Mouse (Mus musculus) kidney, postnatal 0 days (tissue): Measurements from ENCODE around the gene Gm20388. TPM values are rescaled to one million over a fixed set of nuclear protein-coding genes. Genes with fewer than 3 reads are reported as not detected.
A peak's percentile ranks its signal among the peaks of the same experiment; 100 is the strongest.

Experiments used
- ATAC-seq: fragments of 200-750 bp; cut with Nextera tagmentation; replicated peaks from 2 replicates; pipeline ENCODE4 v1.8.0; 2017; ENCODE audit warnings: low read depth, moderate number of reproducible peaks, moderate TSS enrichment, moderate library complexity; ENCODE audit not compliant: low FRiP score
- DNase-seq: peaks from one replicate; pipeline ENCODE4 v3.0.0-alpha.2; 2016; ENCODE audit warnings: low spot score
- H3K27ac ChIP-seq: fragments of 300-500 bp; sonication (generic); 2 replicates; pipeline ENCODE4 v1.5.1; 2014; ENCODE audit warnings: mild to moderate bottlenecking
- H3K27me3 ChIP-seq: fragments of 300-500 bp; sonication (generic); 2 replicates; pipeline ENCODE4 v1.6.1; 2014; ENCODE audit warnings: low read length, mixed read lengths; ENCODE audit not compliant: insufficient read depth
- H3K36me3 ChIP-seq: fragments of 300-500 bp; sonication (generic); 2 replicates; pipeline ENCODE4 v1.6.1; 2014; ENCODE audit warnings: low read length, mixed read lengths; ENCODE audit not compliant: insufficient read depth
- H3K4me1 ChIP-seq: fragments of 300-500 bp; sonication (generic); replicated peaks from 2 replicates; pipeline ENCODE4 v1.6.1; 2014; ENCODE audit warnings: antibody characterized with exemption, low read length, mixed read lengths; ENCODE audit not compliant: insufficient read depth
- H3K4me2 ChIP-seq: fragments of 300-500 bp; sonication (generic); 2 replicates; pipeline ENCODE4 v1.6.1; 2014; ENCODE audit warnings: mild to moderate bottlenecking, low read length, moderate library complexity, mixed read lengths
- H3K4me3 ChIP-seq: fragments of 300-500 bp; sonication (generic); replicated peaks from 2 replicates; pipeline ENCODE4 v1.5.1; 2014; ENCODE audit warnings: low read depth, low read length
- H3K9ac ChIP-seq: fragments of 300-500 bp; sonication (generic); 2 replicates; pipeline ENCODE4 v1.6.1; 2014; ENCODE audit warnings: low read depth, low read length
- H3K9me3 ChIP-seq: fragments of 300-500 bp; sonication (generic); replicated peaks from 2 replicates; pipeline ENCODE4 v1.6.1; 2016; ENCODE audit warnings: low read length, inconsistent platforms, mixed read lengths
- CTCF ChIP-seq: IDR thresholded peaks from 2 replicates; pipeline ENCODE4 v1.5.1; 2016; ENCODE audit warnings: antibody characterized with exemption, low read depth, mild to moderate bottlenecking, moderate library complexity
- WGBS: fragments of 180-500 bp; shearing (Covaris S2); extraction: QIAGEN DNeasy Blood & Tissue Kit; methylation state at CpG from one replicate; pipeline ENCODE4 v1.1.7; 2014; 5-methylcytosine and 5-hydroxymethylcytosine counted together
- polyA plus RNA-seq: library from polyadenylated mRNA; unstranded; fragments of >200 nt; fragmentation: Nextera tagmentation; extraction: Ambion mirVana; gene quantifications from 2 replicates; pipeline ENCODE4 v1.2.1, GENCODE M21; 2015

Gm20388 gene
- polyA plus RNA-seq, 1 experiment from 2014 or later: not detected

GRCm38 (mm10) chr8:121927316-121927715, 2016.7 kb downstream of the Gm20388 start:
- peak; percentile 68 for DNase-seq
- no peaks in the 10 kb centered on the region for H3K27me3 ChIP-seq
- H3K9me3 ChIP-seq: no peaks in the 10 kb centered on the region
- no peak overlapping the region for H3K4me2 ChIP-seq
- H3K27ac ChIP-seq: no peak overlapping the region
- H3K4me1 ChIP-seq: 0 out of 2 replicates have a peak, but pooled peaks cover under 1% of the 10 kb centered on the region
- 42% methylated on average over 8 of the region's 8 CpGs for WGBS
- no peaks in the 10 kb centered on the region for H3K36me3 ChIP-seq
- no peak overlapping the region for H3K4me3 ChIP-seq
- TF ChIP-seq CTCF: peak; percentile 75
- H3K9ac ChIP-seq: no peak overlapping the region
- ATAC-seq: peak; percentile 53; the same call in 1 of the 2 replicates

- ATAC-seq: no peak
- Histone ChIP-seq H3K36me3 (no peaks in the 10 kb centered on the region), H3K4me3 (no peak overlapping the region), H3K9me3 (no peaks in the 10 kb centered on the region), H3K9ac (no peak overlapping the region), H3K27me3 (no peaks in the 10 kb centered on the region), H3K27ac (no peak overlapping the region), H3K4me1 (no peaks in the 10 kb centered on the region), H3K4me2 (no peak overlapping the region)
- no peak for TF ChIP-seq CTCF
- no peak for DNase-seq
- 79% methylated on average over 4 of the region's 4 CpGs for WGBS
These were observed 2019.4 kb downstream of the Gm20388 start for GRCm38 (mm10) chr8:121930047-121930446.

DNA sequence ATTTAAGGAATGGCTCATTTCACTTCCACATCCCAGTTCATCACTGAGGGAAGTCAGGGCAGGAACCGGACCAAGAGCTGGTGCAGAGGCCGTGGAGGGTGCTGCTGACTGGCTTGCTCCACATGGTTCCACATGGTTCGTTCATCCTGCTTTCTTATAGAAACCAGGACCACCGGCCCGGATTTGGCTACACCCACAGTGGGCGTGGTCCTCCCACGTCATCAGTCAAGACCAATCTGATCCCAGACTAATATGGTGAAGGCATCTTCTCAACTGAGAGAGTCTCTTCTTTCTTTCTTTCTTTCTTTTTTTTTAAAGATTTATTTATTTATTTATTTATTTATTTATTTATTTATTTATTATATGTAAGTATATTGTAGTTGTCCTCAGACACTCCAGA, 2020.9 kb downstream of the Gm20388 start:
- no peak for DNase-seq
- 80% methylated on average over 7 of the region's 7 CpGs for WGBS
- Histone ChIP-seq H3K4me2 (no peak overlapping the region), H3K36me3 (no peaks in the 10 kb centered on the region), H3K4me1 (no peaks in the 10 kb centered on the region), H3K4me3 (no peak overlapping the region), H3K9ac (no peak overlapping the region), H3K27me3 (no peaks in the 10 kb centered on the region), H3K27ac (no peak overlapping the region), H3K9me3 (no peaks in the 10 kb centered on the region)
- no peak for TF ChIP-seq CTCF
- ATAC-seq: no peak

- Histone ChIP-seq H3K4me2 (no peak overlapping the region), H3K9ac (no peak overlapping the region), H3K36me3 (no peaks in the 10 kb centered on the region), H3K27ac (no peak overlapping the region), H3K4me1 (no peaks in the 10 kb centered on the region), H3K27me3 (no peaks in the 10 kb centered on the region), H3K9me3 (no peaks in the 10 kb centered on the region), H3K4me3 (no peak overlapping the region)
- DNase-seq (no peak), ATAC-seq (no peak)
- no peak for TF ChIP-seq CTCF
- 80% methylated on average over 12 of the region's 12 CpGs for WGBS
These were observed 2021.5 kb downstream of the Gm20388 start for GRCm38 (mm10) chr8:121932026-121932667.

GRCm38 (mm10) chr8:121932668-121933520, 2022.3 kb downstream of the Gm20388 start:
- H3K27me3 ChIP-seq: no peaks in the 10 kb centered on the region
- 86% methylated on average over 14 of the region's 14 CpGs for WGBS
- no peak for ATAC-seq

GRCm38 (mm10) chr8:121934506-121934905, 2023.9 kb downstream of the Gm20388 start:
- Histone ChIP-seq H3K4me1 (no peaks in the 10 kb centered on the region), H3K36me3 (no peaks in the 10 kb centered on the region), H3K27ac (no peak overlapping the region), H3K27me3 (no peaks in the 10 kb centered on the region), H3K4me2 (no peak overlapping the region), H3K9me3 (no peaks in the 10 kb centered on the region), H3K9ac (no peak overlapping the region), H3K4me3 (no peak overlapping the region)
- peak; percentile 79 for DNase-seq
- no peak for ATAC-seq
- WGBS: 33% methylated on average over 4 of the region's 4 CpGs
- peak; percentile 78 for TF ChIP-seq CTCF

More at GRCm38 (mm10) chr8:121932668-121933520, 2022.3 kb downstream of the Gm20388 start:
- peak; percentile 28 for TF ChIP-seq CTCF
- Histone ChIP-seq H3K4me2 (no peak overlapping the region), H3K9me3 (no peaks in the 10 kb centered on the region), H3K9ac (no peak overlapping the region), H3K36me3 (no peaks in the 10 kb centered on the region), H3K4me1 (no peaks in the 10 kb centered on the region), H3K27ac (no peak overlapping the region), H3K4me3 (no peak overlapping the region)
- DNase-seq: no peak
